Comparison of ENCODE assay signal across 9 mouse cellular contexts in genomic region chr2:72620182-72620652, GRCm38 (mm10).
DNase-seq lines count a peak whose midpoint lies in the region; ATAC-seq and TF ChIP-seq lines count a peak whose summit lies in the region.
"Had no signal": no experiment of that assay in that cellular context is flagged by ENCODE, and none has a peak within 500 bp of the region (broad histone marks: within the 10 kb centered on the region; RNA-seq: fewer than 3 reads in every experiment).

No protein-coding gene starts in this region.

- WGBS in heart, embryonic 14.5 days, result 3% methylated on average over 9 of the region's 9 CpGs
- 6% methylated on average over 9 of the region's 9 CpGs for WGBS in liver, embryonic 14.5 days (ENCODE audit: insufficient replicate concordance)
- WGBS in stomach, embryonic 16.5 days, result 11% methylated on average over 9 of the region's 9 CpGs

- no peaks in the 10 kb centered on the region for H3K9me3 ChIP-seq in heart, embryonic 14.5 days (ENCODE audit: control insufficient read depth, low read length)
- H3K9me3 ChIP-seq in liver, embryonic 14.5 days (ENCODE audit: control insufficient read depth, low read length), result no peaks in the 10 kb centered on the region
- H3K9me3 ChIP-seq in stomach, embryonic 16.5 days (replicated peaks; ENCODE audit: control insufficient read depth, low read length), result no peaks in the 10 kb centered on the region

- H3K27ac ChIP-seq in heart, embryonic 14.5 days (replicated peaks in 1 of 2; ENCODE audit: control insufficient read depth in 1 of 2, insufficient read depth in 1 of 2, low read depth in 2 of 2, low read length in 2 of 2), result no peak overlapping the region
- no peak overlapping the region for H3K27ac ChIP-seq in liver, embryonic 14.5 days
- no peak overlapping the region for H3K27ac ChIP-seq in stomach, embryonic 16.5 days (ENCODE audit: low read length)

- peak overlapping the region; percentile 54 for H3K4me2 ChIP-seq in heart, embryonic 14.5 days (ENCODE audit: low read length)
- peak overlapping the region; percentile 31 for H3K4me2 ChIP-seq in liver, embryonic 14.5 days (ENCODE audit: low read depth)
- H3K4me2 ChIP-seq in stomach, embryonic 16.5 days (ENCODE audit: low read depth, low read length), result peak overlapping the region; percentile 50

- no peaks in the 10 kb centered on the region for H3K27me3 ChIP-seq in heart, embryonic 14.5 days (ENCODE audit: control insufficient read depth, insufficient read depth, low read length)
- no peaks in the 10 kb centered on the region for H3K27me3 ChIP-seq in liver, embryonic 14.5 days (ENCODE audit: control insufficient read depth, insufficient read depth, low read length)
- no peaks in the 10 kb centered on the region for H3K27me3 ChIP-seq in stomach, embryonic 16.5 days (ENCODE audit: control insufficient read depth, insufficient read depth, low read length)

- TF ChIP-seq EP300 in liver, embryonic 14.5 days (IDR thresholded peaks at IDR 0.05; ENCODE audit: low read depth), result no peak

- peak overlapping the region; percentile 18; the same call in 1 of the 2 replicates for H3K9ac ChIP-seq in heart, embryonic 14.5 days (ENCODE audit: low read length)
- H3K9ac ChIP-seq in liver, embryonic 14.5 days (replicated peaks), result no peak overlapping the region
- H3K9ac ChIP-seq in stomach, embryonic 16.5 days (ENCODE audit: low read length), result peak overlapping the region; percentile 58

- ATAC-seq in heart, embryonic 14.5 days (ENCODE audit: insufficient number of reproducible peaks, insufficient read depth, low FRiP score, low read depth), result no peak
- no peak for ATAC-seq in liver, embryonic 14.5 days (ENCODE audit: insufficient read depth)
- ATAC-seq in stomach, embryonic 16.5 days (ENCODE audit: insufficient read depth, low FRiP score), result no peak
- ATAC-seq: Patski had no signal

- no peak for TF ChIP-seq CTCF in liver, embryonic 14.5 days (IDR thresholded peaks at IDR 0.05; ENCODE audit: low read depth)

- H3K4me1 ChIP-seq in heart, embryonic 14.5 days (ENCODE audit: control insufficient read depth in 2 of 2, insufficient read depth in 2 of 2, low read length in 2 of 2), result peaks cover 4 to 9% of the 10 kb centered on the region in 2 experiments; a peak in 3 of 4 replicates
- H3K4me1 ChIP-seq in liver, embryonic 14.5 days (replicated peaks; ENCODE audit: control insufficient read depth in 2 of 2, insufficient read depth in 2 of 2, low read length in 1 of 2), result peaks cover 6 to 10% of the 10 kb centered on the region in 2 experiments
- H3K4me1 ChIP-seq in stomach, embryonic 16.5 days (ENCODE audit: control insufficient read depth, insufficient read depth, low read length), result peaks cover 10% of the 10 kb centered on the region

- no peaks in the 10 kb centered on the region for H3K36me3 ChIP-seq in heart, embryonic 14.5 days (ENCODE audit: control insufficient read depth, insufficient read depth, low read length)
- H3K36me3 ChIP-seq in liver, embryonic 14.5 days (replicated peaks; ENCODE audit: control insufficient read depth, insufficient read depth, low read depth), result no peaks in the 10 kb centered on the region
- no peaks in the 10 kb centered on the region for H3K36me3 ChIP-seq in stomach, embryonic 16.5 days (ENCODE audit: control insufficient read depth, insufficient read depth, low read length)

- peak overlapping the region; percentile 14 to 26 for H3K4me3 ChIP-seq in heart, embryonic 14.5 days (ENCODE audit: control insufficient read depth in 1 of 2, insufficient read depth in 1 of 2, low read depth in 1 of 2, low read length in 2 of 2)
- no peak overlapping the region for H3K4me3 ChIP-seq in liver, embryonic 14.5 days (ENCODE audit: insufficient read depth in 1 of 2, low read depth in 2 of 2, low read length in 2 of 2)
- peak overlapping the region; percentile 31 for H3K4me3 ChIP-seq in stomach, embryonic 16.5 days (replicated peaks; ENCODE audit: low read length)

- DNase-seq in lung, postnatal 10 days, result peak; percentile 29
- no peak for DNase-seq in lung, postnatal 4 days
- DNase-seq in liver, embryonic 14.5 days (ENCODE audit: low read depth in 3 of 3, low spot score in 3 of 3), result no peak
- DNase-seq in spleen, adult 12 weeks (ENCODE audit: low spot score), result no peak
- DNase-seq in cerebellum, adult 18-20 months, result no peak
- no peak for DNase-seq in kidney, postnatal 14 days

Comparison
In these comparisons a context has a peak if more than half of its experiments do, and no peak if none do; other contexts are left out.
1. H3K4me3 ChIP-seq: peak in heart, embryonic 14.5 days (2 of 2) and stomach, embryonic 16.5 days (single experiment); none in liver, embryonic 14.5 days (0 of 2).
2. Peak in every context shown above with its lines, with median percentiles within 50 percentile points of each other: H3K4me2 ChIP-seq.